Mouse (Mus musculus) neural tube, embryonic 14.5 days (tissue): ENCODE data around the gene Rasl10a. TPM values are rescaled to one million over a fixed set of nuclear protein-coding genes. Genes with fewer than 3 reads are reported as not detected.
"Not testable (repeated sequence)": the region's sequence is repeated elsewhere in the genome, so short reads cannot be mapped to it uniquely, and the experiment has no call there.

Experiments
- ATAC-seq: fragments of 200-750 bp; cut with Nextera tagmentation; 2 replicates; pipeline ENCODE4 v1.8.0; 2017; ENCODE audit warnings: low read depth, mild to moderate bottlenecking, moderate TSS enrichment, moderate library complexity
- H3K27ac ChIP-seq: fragments of 300-500 bp; sonication (generic); 2 replicates; pipeline ENCODE4 v1.5.1; 2014; ENCODE audit warnings: low read depth, mild to moderate bottlenecking, control low read depth, low read length, moderate library complexity, mixed read lengths
- H3K27me3 ChIP-seq: fragments of 300-500 bp; sonication (generic); 2 replicates; pipeline ENCODE4 v1.6.1; 2014; ENCODE audit warnings: low read length; ENCODE audit not compliant: control insufficient read depth, insufficient read depth
- H3K36me3 ChIP-seq: fragments of 300-500 bp; sonication (generic); 2 replicates; pipeline ENCODE4 v1.6.1; 2014; ENCODE audit warnings: low read length, mixed read lengths; ENCODE audit not compliant: control insufficient read depth, insufficient read depth
- H3K4me1 ChIP-seq: fragments of 300-500 bp; sonication (generic); 2 replicates; pipeline ENCODE4 v1.6.1; 2014; ENCODE audit warnings: low read length; ENCODE audit not compliant: control insufficient read depth, insufficient read depth
- H3K4me2 ChIP-seq: fragments of 300-500 bp; sonication (generic); 2 replicates; pipeline ENCODE4 v1.6.1; 2014; ENCODE audit warnings: mild to moderate bottlenecking, low read depth, low read length, control low read depth
- H3K4me3 ChIP-seq: fragments of 300-500 bp; sonication (generic); 2 replicates; pipeline ENCODE4 v1.5.1; 2014; ENCODE audit warnings: low read depth, low read length, control low read depth, mixed read lengths
- H3K9ac ChIP-seq: fragments of 300-500 bp; sonication (generic); replicated peaks from 2 replicates; pipeline ENCODE4 v1.6.1; 2014; ENCODE audit warnings: low read depth, mild to moderate bottlenecking, control low read depth, low read length, mixed read lengths
- H3K9me3 ChIP-seq: fragments of 300-500 bp; sonication (generic); 2 replicates; pipeline ENCODE4 v1.6.1; 2016; ENCODE audit warnings: low read length; ENCODE audit not compliant: control insufficient read depth
- WGBS: fragments of 180-500 bp; shearing (Covaris S2); extraction: QIAGEN DNeasy Blood & Tissue Kit; methylation state at CpG from one replicate; pipeline ENCODE4 v1.1.7; 2014; 5-methylcytosine and 5-hydroxymethylcytosine counted together
- polyA plus RNA-seq: library from polyadenylated mRNA; unstranded; fragments of >200 nt; fragmentation: Nextera tagmentation; extraction: Ambion mirVana; gene quantifications from 2 replicates; pipeline ENCODE4 v1.2.1, GENCODE M21; 2014

The Rasl10a gene
- polyA plus RNA-seq, 1 experiment from 2014 or later = 1.8 TPM

DNA sequence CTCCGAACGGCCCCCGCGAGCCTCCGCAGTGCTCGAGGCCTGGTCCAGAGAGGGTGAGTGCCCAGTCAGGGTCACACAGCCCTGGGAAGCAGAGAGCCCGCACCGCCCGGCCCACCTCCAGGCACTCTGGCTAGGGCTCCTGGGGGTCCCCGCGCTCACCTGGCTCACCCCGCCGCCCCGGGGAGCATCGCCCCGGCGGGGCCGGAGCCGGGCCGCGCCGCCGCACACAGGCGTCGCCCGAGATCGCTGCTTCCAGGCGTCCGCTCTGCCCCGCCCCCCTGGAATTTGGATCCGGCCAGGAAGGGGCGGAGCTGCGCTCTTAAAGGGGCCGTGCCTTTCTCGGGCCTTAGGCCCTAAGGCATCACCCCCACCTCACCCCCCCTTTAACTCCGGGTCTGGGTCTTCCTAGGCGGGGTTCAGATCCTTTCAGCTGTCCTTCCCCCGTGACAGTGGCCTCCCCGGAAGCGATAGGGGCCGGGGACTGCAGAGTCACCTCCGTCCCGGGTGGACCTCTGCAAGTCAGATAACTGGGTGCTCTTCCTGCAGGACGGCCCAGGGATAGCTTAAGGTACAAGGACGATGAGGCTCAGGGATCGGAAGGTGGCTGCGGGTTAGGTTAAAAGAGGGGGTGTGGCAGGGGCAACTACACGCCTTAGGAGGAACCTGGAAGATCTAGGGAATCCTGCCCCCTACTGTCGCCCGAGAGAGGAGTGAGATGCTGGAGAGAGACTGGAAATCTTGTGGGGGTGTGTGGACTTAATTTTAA lies 7.3 kb downstream of the Rasl10a start, which contains the start of gene Gas2l1:
Gas2l1 (minus strand) TSS at position 272 of the 766 bp plus-strand sequence.
- peak within 1 kb of the TSS; percentile 62 for H3K9ac ChIP-seq
- peak within 1 kb of the TSS; percentile 68 for H3K4me3 ChIP-seq
- peaks cover 28% of the 10 kb centered on the region for H3K36me3 ChIP-seq
- H3K9me3 ChIP-seq = no peaks in the 10 kb centered on the region
- H3K4me2 ChIP-seq = peak within 1 kb of the TSS; percentile 91
- 0 out of 2 replicates have a peak within 1 kb of the TSS, but pooled peaks have one; percentile 44 for H3K27ac ChIP-seq
- peak; percentile 87 for ATAC-seq
- under 1% methylated on average over 50 of the region's 50 CpGs for WGBS
- peaks cover 30% of the 10 kb centered on the region for H3K27me3 ChIP-seq
- H3K4me1 ChIP-seq = peaks cover 31% of the 10 kb centered on the region

DNA sequence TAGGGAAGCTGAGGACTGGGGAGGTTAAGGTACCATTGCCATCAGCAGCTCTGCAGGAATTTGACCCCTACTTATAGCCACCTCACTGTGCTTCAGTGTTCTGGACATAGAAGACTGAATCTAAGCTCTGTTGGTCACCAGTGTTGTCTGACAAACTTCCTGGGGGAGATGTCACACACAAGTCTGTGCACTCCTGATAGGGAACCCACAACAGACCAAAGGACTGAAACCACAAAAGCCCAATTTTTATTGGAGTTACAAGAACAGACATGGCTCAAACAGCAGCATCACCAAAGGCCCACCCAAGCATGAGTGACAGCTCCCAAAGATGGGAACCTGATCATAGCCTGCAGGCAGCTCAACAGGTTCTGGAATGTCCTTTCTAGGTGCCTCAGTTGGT lies 9.1 kb downstream of the Rasl10a start:
- H3K4me1 ChIP-seq = peaks cover 19% of the 10 kb centered on the region
- no peaks in the 10 kb centered on the region for H3K9me3 ChIP-seq
- H3K4me2 ChIP-seq = no peak overlapping the region
- H3K27ac ChIP-seq = no peak overlapping the region
- ATAC-seq = no peak
- H3K4me3 ChIP-seq = no peak overlapping the region
- peaks cover 15% of the 10 kb centered on the region for H3K27me3 ChIP-seq
- H3K9ac ChIP-seq = no peak overlapping the region
- H3K36me3 ChIP-seq = peaks cover 36% of the 10 kb centered on the region

DNA sequence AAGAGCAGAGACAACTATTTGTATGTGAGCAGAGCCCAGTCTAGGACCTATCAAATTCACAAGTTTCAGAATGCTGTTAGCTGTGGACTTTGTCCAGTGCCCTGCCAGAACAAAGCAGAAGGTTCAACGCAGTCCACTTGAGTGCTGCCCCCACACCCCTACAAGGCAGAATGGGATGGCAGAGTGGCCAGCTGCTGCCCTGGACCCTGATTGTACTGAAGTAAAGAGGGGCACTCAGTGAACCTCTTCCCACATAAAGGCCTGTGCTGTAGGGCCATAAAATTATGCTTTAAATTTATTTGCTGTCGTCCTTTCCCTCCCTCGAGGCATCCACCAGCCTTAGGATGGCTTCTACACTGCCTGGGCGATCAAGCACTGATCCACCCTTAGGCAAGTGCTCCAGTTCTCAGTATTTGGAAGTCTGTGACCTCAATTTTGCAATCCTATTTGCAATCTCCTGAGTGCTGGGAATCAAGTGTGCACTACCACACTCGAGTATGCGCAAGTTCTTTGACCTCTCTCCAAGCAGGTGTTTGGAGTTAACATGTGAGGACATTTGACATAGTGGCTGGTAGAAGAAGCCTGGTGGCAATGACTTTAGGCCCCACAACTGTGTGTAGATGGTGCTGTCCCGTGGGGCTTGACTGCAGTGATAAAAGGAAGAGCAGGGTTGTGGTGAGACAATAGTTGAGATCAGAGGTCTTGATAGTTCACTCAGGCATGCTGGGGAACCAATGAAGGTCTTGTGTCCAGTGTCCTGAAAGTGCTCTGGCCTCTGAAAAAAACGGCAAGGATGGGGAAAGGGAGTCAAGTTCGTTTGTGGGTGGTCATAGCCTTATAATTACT lies 10.4 kb downstream of the Rasl10a start:
- 80% methylated on average over 9 of the region's 9 CpGs for WGBS
- H3K4me1 ChIP-seq = peaks cover 11% of the 10 kb centered on the region
- ATAC-seq = no peak
- H3K9ac ChIP-seq = no peak overlapping the region
- no peak overlapping the region for H3K27ac ChIP-seq
- no peak overlapping the region for H3K4me3 ChIP-seq
- H3K36me3 ChIP-seq = peaks cover 49% of the 10 kb centered on the region
- peaks cover 2% of the 10 kb centered on the region; the same call in 1 of the 2 replicates for H3K27me3 ChIP-seq
- H3K9me3 ChIP-seq = no peaks in the 10 kb centered on the region
- no peak overlapping the region for H3K4me2 ChIP-seq

DNA sequence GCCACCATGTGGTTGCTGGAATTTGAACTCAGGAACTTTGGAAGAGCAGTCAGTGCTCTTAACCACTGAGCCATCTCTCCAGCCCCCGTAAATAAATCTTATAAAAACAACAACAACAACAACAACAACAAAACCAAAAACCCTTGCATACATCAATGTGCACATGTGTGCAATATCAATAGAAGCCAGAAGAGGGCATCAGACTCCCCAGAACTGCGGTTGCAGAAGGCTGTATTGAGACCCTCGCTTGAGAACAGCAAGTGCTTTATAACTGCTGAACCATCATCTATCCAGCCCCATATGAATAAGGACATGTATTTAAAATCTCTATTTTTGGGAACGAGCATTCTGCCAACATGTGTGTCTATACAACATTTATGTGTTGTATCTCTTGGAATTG lies 17.0 kb downstream of the Rasl10a start:
- WGBS = 75% methylated on average over 4 of the region's 4 CpGs
- H3K4me2 ChIP-seq = no peak overlapping the region
- no peak overlapping the region for H3K9ac ChIP-seq
- no peak overlapping the region for H3K27ac ChIP-seq
- ATAC-seq = no peak
- H3K27me3 ChIP-seq = no peaks in the 10 kb centered on the region
- no peak overlapping the region for H3K4me3 ChIP-seq
- H3K9me3 ChIP-seq = no peaks in the 10 kb centered on the region
- H3K4me1 ChIP-seq = no peaks in the 10 kb centered on the region
- peaks cover 61% of the 10 kb centered on the region for H3K36me3 ChIP-seq

DNA sequence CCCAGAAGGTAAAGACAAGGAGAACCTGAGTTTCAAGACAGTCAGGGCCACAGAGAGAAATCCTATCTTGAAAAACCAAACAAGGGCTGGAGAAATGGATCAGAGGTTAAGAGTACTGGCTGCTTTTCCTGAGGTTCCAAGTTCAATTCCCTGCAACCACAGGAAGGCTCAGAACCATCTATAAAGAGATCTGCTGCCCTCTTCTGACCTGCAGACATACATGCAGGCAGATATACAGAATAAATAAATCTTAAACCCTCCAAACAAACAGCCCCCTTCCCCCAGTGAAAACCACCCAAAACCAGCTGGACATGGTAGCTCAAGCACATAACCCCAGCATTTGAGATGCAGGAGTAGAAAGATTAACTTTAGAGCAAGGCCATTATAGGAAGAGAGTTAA lies 17.8 kb downstream of the Rasl10a start:
- H3K9me3 ChIP-seq = no peaks in the 10 kb centered on the region
- no peaks in the 10 kb centered on the region for H3K27me3 ChIP-seq
- no peak for ATAC-seq
- peaks cover 56% of the 10 kb centered on the region for H3K36me3 ChIP-seq
- H3K4me3 ChIP-seq = no peak overlapping the region
- H3K27ac ChIP-seq = no peak overlapping the region
- H3K4me2 ChIP-seq = no peak overlapping the region
- no peak overlapping the region for H3K9ac ChIP-seq
- H3K4me1 ChIP-seq = no peaks in the 10 kb centered on the region

DNA sequence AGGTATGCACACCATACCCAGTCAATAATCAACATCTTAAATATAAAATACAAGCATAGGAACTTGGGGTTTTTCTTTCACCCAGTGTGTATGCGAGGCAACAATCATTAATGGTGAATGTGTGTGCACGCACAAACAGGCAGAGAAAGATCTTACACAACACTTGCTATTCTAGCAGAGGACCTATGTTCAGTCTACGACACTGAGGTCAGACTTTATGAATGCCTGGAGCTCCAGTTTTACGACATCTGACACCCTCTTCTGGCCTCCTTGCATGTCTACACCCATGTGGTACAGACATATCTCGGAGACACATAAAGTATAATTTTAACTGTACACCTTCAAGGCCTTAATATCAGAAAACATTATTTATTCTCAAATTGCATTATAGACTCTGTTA lies 18.9 kb downstream of the Rasl10a start:
- not testable (repeated sequence) for H3K4me3 ChIP-seq, ATAC-seq, H3K27ac ChIP-seq, H3K4me2 ChIP-seq, H3K9ac ChIP-seq, H3K4me1 ChIP-seq, H3K9me3 ChIP-seq, H3K27me3 ChIP-seq
- H3K36me3 ChIP-seq = peaks cover 48% of the 10 kb centered on the region
- 84% methylated on average over 4 of the region's 5 CpGs for WGBS

DNA sequence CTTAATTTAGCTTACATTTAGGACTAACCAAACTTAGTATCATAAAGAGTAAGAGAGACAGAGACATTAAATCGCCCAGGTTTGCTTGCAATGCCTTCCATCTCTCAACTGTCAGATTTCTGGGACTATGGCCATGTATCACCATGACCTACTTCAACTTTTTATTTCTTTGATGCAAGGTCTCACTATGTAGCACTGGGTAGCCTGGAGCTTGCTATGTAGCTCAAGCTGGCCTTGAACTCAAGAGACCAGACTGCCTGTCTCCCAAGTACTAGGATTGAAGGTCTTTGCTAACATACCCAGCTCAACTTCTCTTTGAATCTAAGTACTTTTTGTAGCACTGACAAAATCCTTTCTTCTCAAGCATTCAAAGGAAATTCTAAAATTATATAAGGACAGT lies 31.2 kb downstream of the Rasl10a start:
- no peak for ATAC-seq
- peaks cover 70% of the 10 kb centered on the region for H3K36me3 ChIP-seq
- no peak overlapping the region for H3K4me3 ChIP-seq
- H3K27me3 ChIP-seq = no peaks in the 10 kb centered on the region
- no peaks in the 10 kb centered on the region for H3K9me3 ChIP-seq
- 100% methylated on average over 1 of the region's 1 CpGs for WGBS
- H3K4me1 ChIP-seq = no peaks in the 10 kb centered on the region
- no peak overlapping the region for H3K4me2 ChIP-seq
- no peak overlapping the region for H3K27ac ChIP-seq
- no peak overlapping the region for H3K9ac ChIP-seq

DNA sequence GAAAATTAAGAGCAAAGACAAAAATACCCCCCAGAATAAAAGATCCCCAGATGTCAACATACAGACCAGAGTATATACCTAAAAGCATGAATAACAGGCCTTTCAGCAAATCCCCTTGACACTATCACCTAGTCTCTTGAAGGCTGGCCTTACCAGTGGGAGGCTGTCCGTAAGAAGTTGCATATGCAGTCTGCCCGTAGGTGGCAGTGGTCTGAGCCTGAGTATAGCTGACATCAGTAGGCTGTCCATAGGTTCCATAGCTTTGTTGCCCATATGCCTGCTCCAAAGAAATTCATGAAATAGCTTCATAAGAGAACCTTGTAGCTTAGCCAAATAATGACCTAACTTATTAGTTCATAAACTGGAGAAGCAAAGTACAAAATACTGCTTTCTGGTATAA lies 33.8 kb downstream of the Rasl10a start:
- Histone ChIP-seq H3K4me1 (peaks cover 9% of the 10 kb centered on the region), H3K27me3 (no peaks in the 10 kb centered on the region), H3K27ac (no peak overlapping the region), H3K9me3 (no peaks in the 10 kb centered on the region), H3K4me3 (no peak overlapping the region), H3K4me2 (no peak overlapping the region), H3K9ac (no peak overlapping the region), H3K36me3 (peaks cover 44% of the 10 kb centered on the region)
- WGBS = 46% methylated on average over 2 of the region's 2 CpGs
- no peak for ATAC-seq

DNA sequence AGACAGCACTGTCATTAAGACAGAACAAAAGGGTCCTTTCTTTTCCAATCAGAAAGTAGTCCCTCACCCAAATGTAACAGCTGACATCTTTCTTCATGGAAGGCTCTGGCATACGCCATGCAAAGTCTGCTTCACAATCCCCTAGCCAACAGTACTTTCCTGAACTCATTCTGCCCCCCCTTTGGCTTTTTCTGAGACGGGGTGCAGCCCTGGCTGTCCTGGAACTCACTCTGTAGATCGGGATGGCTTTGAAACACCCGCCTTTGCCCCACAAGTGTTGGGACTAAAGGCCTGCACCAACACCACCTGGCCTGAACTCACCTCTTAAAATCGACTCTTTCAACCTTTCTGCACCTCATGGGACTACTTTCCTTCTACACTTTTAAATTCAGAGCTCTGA lies 37.9 kb downstream of the Rasl10a start:
- H3K4me1 ChIP-seq = peaks cover 25% of the 10 kb centered on the region
- H3K27me3 ChIP-seq = no peaks in the 10 kb centered on the region
- no peak overlapping the region for H3K27ac ChIP-seq
- 81% methylated on average over 5 of the region's 5 CpGs for WGBS
- no peak overlapping the region for H3K4me2 ChIP-seq
- H3K9ac ChIP-seq = no peak overlapping the region
- peaks cover 16% of the 10 kb centered on the region; the same call in 1 of the 2 replicates for H3K36me3 ChIP-seq
- no peak for ATAC-seq
- H3K9me3 ChIP-seq = no peaks in the 10 kb centered on the region
- no peak overlapping the region; the same call in 1 of the 2 replicates for H3K4me3 ChIP-seq
